Mouse (Mus musculus): ENCODE results near the gene Bdkrb1. TPM values are rescaled to one million over a fixed set of nuclear protein-coding genes. Genes with fewer than 3 reads are reported as not detected.

Gene Bdkrb1
- polyA plus RNA-seq, 1 experiment from 2014 or later = not detected

DNA sequence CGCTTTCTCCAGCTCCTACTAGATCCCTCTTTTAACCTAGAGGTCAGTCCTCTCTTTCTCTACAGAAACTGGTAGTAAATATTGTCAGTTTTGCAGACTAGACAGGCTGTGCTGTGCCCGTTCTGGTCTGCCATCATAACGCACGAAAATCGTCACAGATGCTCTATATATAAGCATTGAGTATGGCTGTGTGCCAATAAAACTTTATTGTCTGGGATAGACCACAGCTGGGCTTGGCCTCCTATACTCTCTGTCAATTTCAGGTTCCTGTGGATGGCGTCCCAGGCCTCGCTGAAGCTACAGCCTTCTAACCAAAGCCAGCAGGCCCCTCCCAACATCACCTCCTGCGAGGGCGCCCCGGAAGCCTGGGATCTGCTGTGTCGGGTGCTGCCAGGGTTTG, 1.0 kb downstream of the Bdkrb1 start:
- no peak for ATAC-seq (ENCODE audit: low FRiP score, low read depth)
- no peaks in the 10 kb centered on the region for H3K9me3 ChIP-seq
- peaks cover 73% of the 10 kb centered on the region for H3K27me3 ChIP-seq
- H3K4me2 ChIP-seq (replicated peaks) = no peak overlapping the region
- H3K4me3 ChIP-seq = no peak overlapping the region
- H3K36me3 ChIP-seq = no peaks in the 10 kb centered on the region
- WGBS = 96% methylated on average over 11 of the region's 11 CpGs
- no peak overlapping the region for H3K9ac ChIP-seq (replicated peaks)
- no peak overlapping the region for H3K27ac ChIP-seq (replicated peaks)
- H3K4me1 ChIP-seq = peaks cover 21% of the 10 kb centered on the region

DNA sequence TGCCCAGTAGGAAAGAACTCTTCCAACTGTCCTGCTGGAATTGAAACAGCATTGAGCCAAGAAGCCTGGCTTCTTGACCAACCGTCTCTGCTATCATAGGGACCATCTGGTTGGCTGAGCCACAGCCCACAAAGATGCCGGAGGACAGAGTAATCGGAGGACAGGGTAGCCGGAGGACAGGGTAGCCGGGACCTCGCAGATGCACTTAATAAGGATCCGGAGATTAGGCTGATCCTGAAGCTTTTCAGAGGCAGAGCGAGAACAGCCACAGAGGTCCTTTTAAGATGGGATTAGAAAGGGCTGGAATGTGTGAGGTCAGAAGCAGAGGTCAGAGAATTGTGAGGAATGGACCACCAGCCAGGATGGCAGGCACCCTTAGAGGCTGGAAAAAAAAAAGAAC, 2.3 kb downstream of the Bdkrb1 start:
- ATAC-seq (ENCODE audit: low FRiP score, low read depth) = no peak
- no peak overlapping the region for H3K4me2 ChIP-seq (replicated peaks)
- no peak overlapping the region for H3K27ac ChIP-seq (replicated peaks)
- peaks cover 81% of the 10 kb centered on the region for H3K27me3 ChIP-seq
- H3K9me3 ChIP-seq = no peaks in the 10 kb centered on the region
- 6% methylated on average over 8 of the region's 8 CpGs for WGBS
- H3K9ac ChIP-seq (replicated peaks) = no peak overlapping the region
- no peak overlapping the region for H3K4me3 ChIP-seq
- H3K4me1 ChIP-seq = peaks cover 18% of the 10 kb centered on the region
- no peaks in the 10 kb centered on the region for H3K36me3 ChIP-seq

- H3K36me3 ChIP-seq = no peaks in the 10 kb centered on the region
- no peak overlapping the region for H3K9ac ChIP-seq (replicated peaks)
- H3K9me3 ChIP-seq = no peaks in the 10 kb centered on the region
- no peak overlapping the region for H3K27ac ChIP-seq (replicated peaks)
- no peak overlapping the region for H3K4me2 ChIP-seq (replicated peaks)
- peaks cover 69% of the 10 kb centered on the region for H3K27me3 ChIP-seq
- H3K4me3 ChIP-seq = no peak overlapping the region
- 85% methylated on average over 4 of the region's 4 CpGs for WGBS
- ATAC-seq (ENCODE audit: low FRiP score, low read depth) = no peak
- H3K4me1 ChIP-seq = peaks cover 13% of the 10 kb centered on the region
These were observed 4.0 kb downstream of the Bdkrb1 start for GRCm38 (mm10) chr12:105606881-105607280.

- Histone ChIP-seq H3K9me3 (no peaks in the 10 kb centered on the region), H3K4me3 (no peak overlapping the region)
These were observed 8.2 kb downstream of the Bdkrb1 start for GRCm38 (mm10) chr12:105611045-105611444.

DNA sequence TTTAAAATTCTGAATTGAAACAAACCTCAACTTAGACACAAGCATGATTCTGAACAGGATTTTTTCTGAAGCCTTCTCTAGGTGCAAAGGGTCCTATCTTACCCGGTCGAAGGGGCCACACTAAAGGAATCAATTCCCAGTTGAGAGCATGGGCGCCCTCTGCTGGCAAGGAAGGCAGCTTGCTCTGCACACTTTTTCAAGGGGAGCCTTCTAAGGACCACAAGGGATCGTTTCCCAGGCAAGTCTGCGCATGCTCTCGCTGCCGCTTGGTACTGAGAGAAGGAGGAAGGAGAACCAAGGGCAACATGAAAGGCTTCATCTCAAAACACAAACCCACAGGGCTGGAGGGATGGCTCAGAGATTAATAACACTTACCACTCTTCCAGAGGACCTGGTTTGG, 8.9 kb downstream of the Bdkrb1 start:
- H3K9me3 ChIP-seq = no peaks in the 10 kb centered on the region
- H3K9ac ChIP-seq (replicated peaks) = no peak overlapping the region
- no peak overlapping the region for H3K4me3 ChIP-seq
- 11% methylated on average over 7 of the region's 7 CpGs for WGBS
- no peak overlapping the region for H3K4me2 ChIP-seq (replicated peaks)
- H3K36me3 ChIP-seq = peaks cover 17% of the 10 kb centered on the region
- H3K27ac ChIP-seq (replicated peaks) = no peak overlapping the region
- peaks cover 34% of the 10 kb centered on the region for H3K27me3 ChIP-seq
- ATAC-seq (ENCODE audit: low FRiP score, low read depth) = 0 out of 2 replicates have a peak, but pooled peaks have one; percentile 62
- no peaks in the 10 kb centered on the region for H3K4me1 ChIP-seq

More at GRCm38 (mm10) chr12:105611045-105611444, 8.2 kb downstream of the Bdkrb1 start:
- WGBS = 85% methylated on average over 2 of the region's 2 CpGs
- no peak overlapping the region for H3K27ac ChIP-seq (replicated peaks)
- peaks cover 11% of the 10 kb centered on the region for H3K36me3 ChIP-seq
- H3K4me1 ChIP-seq = peaks cover 2% of the 10 kb centered on the region; the same call in 1 of the 2 replicates
- H3K9ac ChIP-seq (replicated peaks) = no peak overlapping the region
- no peak for ATAC-seq (ENCODE audit: low FRiP score, low read depth)
- H3K27me3 ChIP-seq = peaks cover 41% of the 10 kb centered on the region
- no peak overlapping the region for H3K4me2 ChIP-seq (replicated peaks)

GRCm38 (mm10) chr12:105613559-105613958, 10.7 kb downstream of the Bdkrb1 start:
- H3K27me3 ChIP-seq = peaks cover 16% of the 10 kb centered on the region
- WGBS = 93% methylated on average over 10 of the region's 10 CpGs
- no peak overlapping the region for H3K4me2 ChIP-seq (replicated peaks)
- H3K36me3 ChIP-seq = peaks cover 35% of the 10 kb centered on the region
- no peak overlapping the region for H3K27ac ChIP-seq (replicated peaks)
- no peaks in the 10 kb centered on the region for H3K9me3 ChIP-seq
- H3K4me3 ChIP-seq = no peak overlapping the region
- no peaks in the 10 kb centered on the region for H3K4me1 ChIP-seq
- no peak overlapping the region for H3K9ac ChIP-seq (replicated peaks)
- ATAC-seq (ENCODE audit: low FRiP score, low read depth) = no peak

DNA sequence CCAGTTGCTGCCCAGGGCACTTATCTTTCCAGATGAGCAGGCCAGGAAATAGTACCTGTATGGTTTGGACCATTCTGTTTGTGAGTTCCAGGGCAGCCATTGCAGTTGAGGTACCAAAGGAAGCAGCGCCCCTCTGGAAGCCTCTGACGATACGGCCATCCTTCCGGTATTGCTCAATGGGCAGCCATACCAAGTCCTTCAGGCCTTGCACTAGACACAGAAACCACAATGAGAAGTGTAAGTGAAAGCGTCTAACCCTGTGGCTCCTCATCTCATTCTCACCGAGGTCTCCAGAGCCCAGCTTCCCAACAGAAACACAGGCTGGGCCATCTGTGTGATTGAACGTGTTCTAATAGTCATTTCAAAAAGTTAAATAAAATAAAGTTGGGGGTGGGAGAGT, 19.2 kb downstream of the Bdkrb1 start:
- ATAC-seq (ENCODE audit: low FRiP score, low read depth) = no peak
- H3K4me2 ChIP-seq (replicated peaks) = no peak overlapping the region
- H3K4me3 ChIP-seq = no peak overlapping the region
- WGBS = 95% methylated on average over 7 of the region's 7 CpGs
- no peak overlapping the region for H3K27ac ChIP-seq (replicated peaks)
- no peaks in the 10 kb centered on the region for H3K9me3 ChIP-seq
- no peaks in the 10 kb centered on the region for H3K27me3 ChIP-seq
- H3K36me3 ChIP-seq = peaks cover 76% of the 10 kb centered on the region
- no peaks in the 10 kb centered on the region for H3K4me1 ChIP-seq
- H3K9ac ChIP-seq (replicated peaks) = no peak overlapping the region

- Histone ChIP-seq H3K9ac (replicated peaks) (no peak overlapping the region), H3K27ac (replicated peaks) (no peak overlapping the region), H3K27me3 (no peaks in the 10 kb centered on the region), H3K36me3 (peaks cover 69% of the 10 kb centered on the region), H3K4me2 (replicated peaks) (no peak overlapping the region), H3K9me3 (no peaks in the 10 kb centered on the region), H3K4me3 (no peak overlapping the region), H3K4me1 (no peaks in the 10 kb centered on the region)
- no peak for ATAC-seq (ENCODE audit: low FRiP score, low read depth)
- WGBS = 55% methylated on average over 12 of the region's 12 CpGs
These were observed 20.2 kb downstream of the Bdkrb1 start for GRCm38 (mm10) chr12:105622981-105623539.

- ATAC-seq (ENCODE audit: low FRiP score, low read depth) = no peak
- Histone ChIP-seq H3K27me3 (no peaks in the 10 kb centered on the region), H3K27ac (replicated peaks) (no peak overlapping the region), H3K9me3 (no peaks in the 10 kb centered on the region), H3K4me1 (no peaks in the 10 kb centered on the region), H3K36me3 (peaks cover 55% of the 10 kb centered on the region), H3K9ac (replicated peaks) (no peak overlapping the region), H3K4me2 (replicated peaks) (no peak overlapping the region), H3K4me3 (no peak overlapping the region)
- WGBS = 77% methylated on average over 7 of the region's 7 CpGs
These were observed 22.9 kb downstream of the Bdkrb1 start for GRCm38 (mm10) chr12:105625798-105626197.

DNA sequence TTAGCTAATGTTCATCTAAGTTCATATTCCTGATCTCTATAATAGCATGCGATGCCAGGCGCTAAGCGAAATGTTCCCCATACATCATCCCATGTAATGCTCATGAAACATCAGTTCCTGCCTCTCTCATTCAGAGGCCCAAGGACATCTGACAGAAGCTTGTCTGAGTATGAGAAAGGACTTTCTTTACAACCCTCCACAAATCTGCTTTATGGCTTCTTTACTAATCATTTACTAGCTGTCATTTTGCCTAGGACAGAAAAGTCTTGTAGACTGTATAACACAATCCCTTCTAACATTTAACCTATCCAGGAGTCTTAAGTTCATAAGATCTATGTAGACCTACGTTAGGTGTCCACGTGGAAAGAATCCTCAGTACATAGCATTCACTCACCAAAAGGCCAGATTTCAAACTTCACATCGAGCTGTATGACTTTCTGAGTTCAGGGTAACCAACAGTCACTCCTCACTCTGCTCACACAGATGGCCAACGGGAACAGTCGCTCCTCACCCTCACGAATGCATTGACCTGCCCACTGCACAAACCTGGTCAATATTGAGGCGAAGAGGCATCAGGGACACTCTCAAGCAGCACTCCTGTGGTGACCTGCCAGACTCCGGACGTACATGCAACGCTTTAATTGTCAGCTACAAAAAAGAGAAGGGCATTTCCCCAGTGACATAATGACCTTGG, 31.6 kb downstream of the Bdkrb1 start:
- Histone ChIP-seq H3K4me2 (replicated peaks) (no peak overlapping the region), H3K27me3 (no peaks in the 10 kb centered on the region), H3K9ac (replicated peaks) (no peak overlapping the region), H3K4me3 (no peak overlapping the region), H3K4me1 (no peaks in the 10 kb centered on the region), H3K9me3 (no peaks in the 10 kb centered on the region), H3K27ac (replicated peaks) (no peak overlapping the region), H3K36me3 (peaks cover 67% of the 10 kb centered on the region)
- WGBS = 95% methylated on average over 13 of the region's 13 CpGs
- no peak for ATAC-seq (ENCODE audit: low FRiP score, low read depth)

GRCm38 (mm10) chr12:105636551-105636950, 33.7 kb downstream of the Bdkrb1 start:
- Histone ChIP-seq H3K4me1 (no peaks in the 10 kb centered on the region), H3K9me3 (no peaks in the 10 kb centered on the region), H3K4me2 (replicated peaks) (no peak overlapping the region), H3K36me3 (peaks cover 85% of the 10 kb centered on the region), H3K4me3 (no peak overlapping the region), H3K9ac (replicated peaks) (no peak overlapping the region), H3K27ac (replicated peaks) (no peak overlapping the region), H3K27me3 (no peaks in the 10 kb centered on the region)
- no peak for ATAC-seq (ENCODE audit: low FRiP score, low read depth)
- WGBS = 91% methylated on average over 9 of the region's 9 CpGs

GRCm38 (mm10) chr12:105637554-105637953, 34.7 kb downstream of the Bdkrb1 start:
- 77% methylated on average over 4 of the region's 4 CpGs for WGBS
- Histone ChIP-seq H3K9ac (replicated peaks) (no peak overlapping the region), H3K27ac (replicated peaks) (no peak overlapping the region), H3K4me3 (no peak overlapping the region), H3K4me1 (no peaks in the 10 kb centered on the region), H3K36me3 (peaks cover 92% of the 10 kb centered on the region), H3K4me2 (replicated peaks) (no peak overlapping the region), H3K9me3 (no peaks in the 10 kb centered on the region), H3K27me3 (no peaks in the 10 kb centered on the region)
- ATAC-seq (ENCODE audit: low FRiP score, low read depth) = no peak
